In genomic region chr17:31905201-31905790, GRCm38 (mm10) we compare ENCODE assay signal across 8 mouse cellular contexts. TPM values are rescaled to one million over a fixed set of nuclear protein-coding genes. Genes with fewer than 3 reads are reported as not detected.
A peak's percentile ranks its signal among the peaks of the same experiment; 100 is the strongest.
DNase-seq lines count a peak whose midpoint lies in the region; ATAC-seq lines count a peak whose summit lies in the region.

No protein-coding gene starts in this region.

- WGBS in lung, embryonic 16.5 days = 81% methylated on average over 9 of the region's 9 CpGs
- WGBS in limb, embryonic 10.5 days = 89% methylated on average over 9 of the region's 9 CpGs
- WGBS in stomach, embryonic 15.5 days = 93% methylated on average over 9 of the region's 9 CpGs

- no peaks in the 10 kb centered on the region for H3K27me3 ChIP-seq in lung, embryonic 16.5 days (ENCODE audit: control insufficient read depth, insufficient read depth, low read depth, low read length)
- H3K27me3 ChIP-seq in limb, embryonic 10.5 days (ENCODE audit: low read depth, poor library complexity, severe bottlenecking) = no peaks in the 10 kb centered on the region
- H3K27me3 ChIP-seq in stomach, embryonic 15.5 days (replicated peaks) = no peaks in the 10 kb centered on the region

- no peaks in the 10 kb centered on the region for H3K36me3 ChIP-seq in lung, embryonic 16.5 days (ENCODE audit: control insufficient read depth, insufficient read depth, low read length)
- no peaks in the 10 kb centered on the region for H3K36me3 ChIP-seq in limb, embryonic 10.5 days
- no peaks in the 10 kb centered on the region for H3K36me3 ChIP-seq in stomach, embryonic 15.5 days

- H3K4me1 ChIP-seq in lung, embryonic 16.5 days (replicated peaks; ENCODE audit: control insufficient read depth, insufficient read depth, low read length) = peaks cover 29% of the 10 kb centered on the region
- peaks cover 10% of the 10 kb centered on the region for H3K4me1 ChIP-seq in limb, embryonic 10.5 days
- H3K4me1 ChIP-seq in stomach, embryonic 15.5 days = peaks cover 10% of the 10 kb centered on the region; the same call in 1 of the 2 replicates

- peak; percentile 5 for DNase-seq in gastrocnemius, postnatal 10 days
- DNase-seq in gastrocnemius, postnatal 4 days (ENCODE audit: low spot score in 2 of 2) = no peak
- no peak for DNase-seq in lung, postnatal 36 days
- no peak for DNase-seq in limb, embryonic 10.5 days (ENCODE audit: low spot score)
- DNase-seq in urinary bladder, postnatal 36 days (ENCODE audit: low spot score in 2 of 2) = no peak

- 0 out of 2 replicates have a peak overlapping the region, but pooled peaks have one; percentile 5 for H3K4me2 ChIP-seq in lung, embryonic 16.5 days (ENCODE audit: low read depth, low read length)
- no peak overlapping the region for H3K4me2 ChIP-seq in stomach, embryonic 15.5 days

- no peaks in the 10 kb centered on the region for H3K9me3 ChIP-seq in lung, embryonic 16.5 days (ENCODE audit: control insufficient read depth, low read length)
- no peaks in the 10 kb centered on the region for H3K9me3 ChIP-seq in limb, embryonic 10.5 days (replicated peaks)
- H3K9me3 ChIP-seq in stomach, embryonic 15.5 days = no peaks in the 10 kb centered on the region

- no peak overlapping the region for H3K4me3 ChIP-seq in lung, embryonic 16.5 days (ENCODE audit: low read length)
- H3K4me3 ChIP-seq in limb, embryonic 10.5 days = no peak overlapping the region
- H3K4me3 ChIP-seq in stomach, embryonic 15.5 days (replicated peaks) = no peak overlapping the region

- no peak for ATAC-seq in lung, embryonic 16.5 days (ENCODE audit: low read depth)
- no peak for ATAC-seq in stomach, embryonic 15.5 days (ENCODE audit: insufficient read depth, low FRiP score, low read depth)
- no peak for ATAC-seq in monocyte, adult 5-6 weeks (replicated peaks; ENCODE audit: insufficient number of reproducible peaks, low FRiP score, low TSS enrichment, poor library complexity, severe bottlenecking)

- peak overlapping the region; percentile 84 for H3K27ac ChIP-seq in lung, embryonic 16.5 days (ENCODE audit: low read length)
- H3K27ac ChIP-seq in limb, embryonic 10.5 days = peak overlapping the region; percentile 65
- H3K27ac ChIP-seq in stomach, embryonic 15.5 days = peak overlapping the region; percentile 45; the same call in 1 of the 2 replicates

- H3K9ac ChIP-seq in lung, embryonic 16.5 days (ENCODE audit: low read length) = peak overlapping the region; percentile 42; the same call in 1 of the 2 replicates
- no peak overlapping the region for H3K9ac ChIP-seq in stomach, embryonic 15.5 days

RNA-seq across cellular contexts. Expression of gene Sik1, which starts 49.7 kb away (rescaled TPM):
- 10 to 100 TPM; 30.6 to 33.2 TPM for total RNA-seq in gastrocnemius, postnatal 10 days (2021)
- 10 to 100 TPM; 80.3 to 83.2 TPM for total RNA-seq in gastrocnemius, postnatal 4 days (2021)
- 32.7 and 33.0 TPM in 2 replicates for polyA plus RNA-seq in lung, embryonic 16.5 days (2015; fragmentation: Nextera tagmentation; extraction: Ambion mirVana)
- polyA plus RNA-seq in limb, embryonic 10.5 days (2016; fragmentation: Nextera tagmentation; extraction: Ambion mirVana) = 10.3 and 13.4 TPM in 2 replicates
- polyA plus RNA-seq in stomach, embryonic 15.5 days (2015; fragmentation: Nextera tagmentation; extraction: Ambion mirVana) = 19.6 and 21.8 TPM in 2 replicates
- 146 to 224 TPM (median 193 TPM) in 3 replicates for total RNA-seq in monocyte, adult 5-6 weeks (2017)
